Mouse (Mus musculus) cerebellum, adult 2 months (tissue): ENCODE measurements around the gene Enpp7.

Experiments
- CTCF ChIP-seq: fragments of 200-500 bp; IDR thresholded peaks from 2 replicates; pipeline ENCODE4 v1.5.1; 2011; ENCODE audit warnings: low read depth, mild to moderate bottlenecking, control low read depth, low read length, moderate library complexity, borderline replicate concordance; ENCODE audit not compliant: insufficient read depth
- POLR2A ChIP-seq: fragments of 200-500 bp; IDR thresholded peaks from 2 replicates; pipeline ENCODE4 v1.6.1; 2011; ENCODE audit warnings: low read length, control low read depth, borderline replicate concordance; ENCODE audit not compliant: insufficient read depth

DNA sequence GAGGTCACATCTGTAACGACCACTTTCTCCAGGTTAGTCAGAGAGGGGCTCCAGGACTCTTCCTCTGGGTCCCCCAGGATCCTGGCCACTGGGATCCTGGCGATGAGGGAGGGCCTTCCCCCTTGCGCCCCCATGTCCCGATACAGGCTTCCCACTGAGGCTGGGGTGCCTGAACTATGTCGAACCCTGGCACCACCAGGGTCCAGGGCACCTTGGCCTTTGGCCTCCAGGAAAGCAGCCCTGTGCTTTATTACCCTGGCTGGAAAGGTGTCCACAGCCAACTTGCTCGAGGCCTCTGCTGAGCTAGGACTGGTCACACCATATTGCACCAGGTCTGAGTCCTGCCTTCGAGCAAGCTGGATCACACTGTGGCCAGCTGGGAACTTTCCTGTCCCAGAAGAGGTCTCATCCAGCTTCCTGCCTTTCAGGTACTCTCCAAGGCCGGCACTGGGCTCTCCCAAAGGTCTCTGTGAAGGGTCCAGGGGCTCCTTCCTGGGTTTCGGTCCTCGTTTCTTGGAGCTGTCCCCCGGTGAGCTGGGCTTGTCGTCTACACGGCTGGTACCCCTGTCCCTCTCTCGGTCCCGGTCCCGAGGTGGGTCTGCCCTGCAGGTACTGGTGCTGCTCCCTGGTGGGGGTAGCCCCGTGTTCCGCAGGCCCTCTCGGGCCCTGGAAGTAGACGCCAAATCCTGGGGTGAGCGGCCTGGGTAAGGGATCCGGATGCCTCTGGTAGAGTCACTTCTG is 50.9 kb downstream of the Enpp7 start:
- TF ChIP-seq POLR2A (no peak), CTCF (no peak)
